Mouse (Mus musculus): ENCODE data around the gene Mapk1.
"Not testable (repeated sequence)": the region's sequence is repeated elsewhere in the genome, so short reads cannot be mapped to it uniquely, and the experiment has no call there.

Mapk1 gene

DNA sequence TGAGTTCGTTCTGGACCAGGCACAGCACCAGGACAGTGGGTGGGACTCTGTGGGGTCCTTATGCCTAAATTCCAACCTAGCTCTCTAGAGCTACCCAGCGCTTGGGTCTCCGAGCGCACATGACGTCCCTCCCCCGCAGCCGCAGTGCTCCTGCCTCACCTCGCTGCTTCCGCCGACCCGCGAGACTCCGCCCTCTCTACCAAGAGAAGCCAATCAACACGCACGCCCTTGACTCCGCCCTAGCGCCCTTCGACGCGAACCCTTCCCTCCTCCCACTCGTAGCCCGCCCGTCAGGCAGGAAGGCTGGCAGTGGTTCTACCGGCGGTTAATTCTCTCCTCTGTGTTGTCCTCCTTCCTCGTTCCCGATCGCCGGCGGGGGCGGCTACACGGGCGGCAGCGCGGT, at the start of gene Mapk1:
Gene Mapk1, plus strand, starts transcription at position 252 of the 403 bp plus-strand sequence.
- peak; percentile 88 for DNase-seq (ENCODE audit: low spot score)

DNA sequence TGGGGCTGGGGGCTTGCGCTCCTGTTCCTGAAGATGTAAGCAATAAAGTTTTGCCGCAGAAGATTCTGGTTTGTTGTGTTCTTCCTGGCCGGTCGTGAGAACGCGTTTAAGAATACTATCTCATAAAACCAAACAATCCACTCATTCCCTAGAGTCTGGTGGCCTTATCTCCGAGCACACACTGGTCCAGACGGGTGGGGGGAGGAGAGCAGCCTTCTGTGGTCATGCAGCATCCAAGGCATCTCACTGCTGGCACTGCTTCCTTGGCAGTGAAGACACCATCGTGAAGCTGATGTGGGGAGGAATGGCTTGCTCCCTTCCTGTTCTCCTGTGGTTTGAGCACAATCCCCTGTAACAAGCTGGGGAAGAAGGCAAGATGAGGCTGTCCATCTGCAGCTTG, 43.6 kb upstream of the Mapk1 start:
- no peak for DNase-seq (ENCODE audit: low spot score)

DNA sequence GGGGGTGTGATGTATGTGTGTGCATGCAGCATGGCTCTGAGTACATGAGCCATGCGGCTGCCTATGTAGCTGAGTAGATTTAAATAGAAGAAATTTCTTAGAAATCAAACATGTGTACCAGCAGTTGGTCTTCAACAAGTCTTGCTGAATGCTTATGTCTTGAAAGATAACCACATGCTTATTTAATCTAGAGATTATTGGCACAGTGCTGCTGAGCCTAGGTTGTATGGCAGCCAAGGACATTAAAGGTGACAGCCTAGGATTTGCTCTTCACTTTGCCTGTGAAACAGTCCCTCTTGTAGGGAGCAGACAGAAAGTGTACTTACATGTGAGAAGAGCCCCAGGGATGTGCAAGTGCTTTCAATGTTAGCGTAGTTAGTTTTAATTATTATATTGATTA, 42.1 kb upstream of the Mapk1 start:
- no peak for DNase-seq (ENCODE audit: low spot score)

DNA sequence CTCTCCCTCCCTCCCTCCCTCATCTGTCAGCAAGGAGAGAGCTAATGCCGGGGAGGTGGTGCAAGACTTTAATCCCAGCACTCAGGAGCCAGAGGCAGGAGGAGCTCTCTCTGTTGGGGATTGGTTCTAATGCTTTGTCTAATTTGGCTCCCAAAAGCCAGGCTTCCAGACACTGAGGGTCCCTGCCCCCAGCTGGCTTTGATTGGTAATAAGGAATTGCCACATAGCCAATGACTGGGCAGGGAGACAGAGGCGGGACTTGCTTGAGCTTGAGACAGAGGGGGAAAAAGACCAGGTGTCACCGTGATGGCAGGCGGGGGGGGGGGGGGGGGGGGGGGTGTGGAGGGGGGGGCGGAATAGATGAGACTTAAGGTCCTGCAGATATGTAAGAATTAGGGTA, 24.6 kb upstream of the Mapk1 start:
- no peak for DNase-seq (ENCODE audit: low spot score)

DNA sequence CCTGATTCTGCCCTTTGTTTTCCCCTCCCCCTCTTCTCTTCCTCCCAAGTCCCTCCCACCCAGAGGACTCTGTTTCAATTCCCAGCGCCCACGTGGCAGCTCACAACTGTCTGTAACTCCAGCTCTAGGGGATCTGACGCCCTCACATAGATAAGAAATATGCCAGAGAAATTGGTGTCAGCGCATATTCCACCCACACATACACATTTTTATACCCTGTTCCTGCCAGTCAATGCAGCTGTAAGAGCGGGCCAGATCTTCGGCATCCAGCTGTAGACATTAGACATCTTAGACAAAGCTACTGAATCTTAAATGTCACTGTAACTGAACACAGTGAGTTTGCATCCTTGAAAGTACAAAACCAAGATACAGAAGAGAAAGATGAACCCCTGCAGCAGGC, 23.3 kb upstream of the Mapk1 start:
- no peak for DNase-seq (ENCODE audit: low spot score)

DNA sequence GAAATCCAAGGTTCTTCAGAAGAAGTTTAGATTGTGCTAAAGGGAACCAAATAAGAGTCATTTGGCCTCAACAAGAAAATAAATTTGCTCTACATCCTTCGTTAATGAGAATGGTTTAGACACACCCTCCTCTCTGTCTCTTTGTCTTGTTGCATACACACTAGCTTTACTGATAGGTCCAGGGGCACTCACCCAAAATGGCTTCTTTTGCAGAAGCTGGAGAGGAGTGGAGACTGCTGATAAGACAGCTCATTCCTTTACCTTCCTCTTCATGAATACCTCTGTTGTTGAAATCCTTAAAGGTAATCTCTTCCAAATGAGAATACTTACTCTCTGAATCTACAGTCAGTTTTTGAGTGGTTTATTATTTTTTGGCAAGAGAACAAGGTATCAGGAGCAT, 18.0 kb upstream of the Mapk1 start:
- DNase-seq (ENCODE audit: low spot score): no peak

DNA sequence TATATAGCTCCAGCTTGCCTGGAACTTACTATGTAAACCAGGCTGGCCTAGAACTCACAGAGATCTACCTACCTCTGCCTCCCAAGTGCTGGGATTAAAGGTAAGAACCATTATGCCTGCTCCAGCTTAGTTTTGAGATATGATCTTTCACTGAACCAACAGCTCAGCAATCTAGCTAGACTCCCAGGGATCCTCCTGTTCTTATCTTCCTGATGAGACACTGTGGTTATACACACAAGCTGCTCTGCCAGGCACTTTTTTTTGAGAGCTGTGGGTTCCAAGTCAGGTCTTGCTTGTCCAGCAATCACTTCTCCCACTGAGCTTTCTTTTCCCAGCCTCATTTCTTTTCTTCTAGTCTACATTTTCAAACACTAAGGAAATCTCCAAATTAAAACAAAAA, 16.9 kb upstream of the Mapk1 start:
- DNase-seq (ENCODE audit: low spot score): no peak

DNA sequence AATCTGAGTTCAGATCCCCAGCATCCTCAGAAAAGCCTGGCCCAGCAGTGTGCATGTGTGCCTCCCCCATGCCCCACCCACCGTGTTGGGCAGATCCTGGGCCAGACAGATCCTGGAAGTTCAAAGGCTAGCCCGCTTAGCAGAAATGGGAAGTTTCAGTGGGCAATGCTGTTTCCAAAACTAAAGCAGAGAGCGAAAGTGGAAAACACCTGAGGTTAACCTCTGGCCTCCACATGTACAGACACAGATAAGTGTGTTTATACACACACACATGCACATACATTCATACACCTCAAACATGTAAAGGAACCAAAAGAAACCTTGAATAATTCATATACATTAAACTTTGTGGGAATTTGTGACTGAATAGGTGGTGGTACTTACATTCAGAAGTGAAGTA, 5.1 kb upstream of the Mapk1 start:
- DNase-seq (ENCODE audit: low spot score): no peak

DNA sequence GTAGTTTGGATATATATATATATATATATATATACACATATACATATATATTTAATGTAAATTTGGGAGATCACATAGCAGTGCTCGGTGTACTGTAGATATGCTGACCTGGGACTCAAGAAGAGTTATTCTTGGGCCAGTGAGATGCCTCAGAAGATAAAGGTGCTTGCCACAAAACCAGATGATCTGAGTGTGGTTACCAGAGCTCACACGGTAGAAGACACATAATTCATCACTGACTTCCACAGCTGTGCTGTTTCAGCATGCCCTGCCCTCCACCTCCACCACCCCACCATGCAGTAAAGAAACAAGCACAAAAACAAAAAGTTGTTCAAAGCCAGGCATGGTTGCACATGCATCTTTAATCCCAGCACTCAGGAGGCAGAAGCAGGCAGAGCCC, 4.4 kb upstream of the Mapk1 start:
- no peak for DNase-seq (ENCODE audit: low spot score)

DNA sequence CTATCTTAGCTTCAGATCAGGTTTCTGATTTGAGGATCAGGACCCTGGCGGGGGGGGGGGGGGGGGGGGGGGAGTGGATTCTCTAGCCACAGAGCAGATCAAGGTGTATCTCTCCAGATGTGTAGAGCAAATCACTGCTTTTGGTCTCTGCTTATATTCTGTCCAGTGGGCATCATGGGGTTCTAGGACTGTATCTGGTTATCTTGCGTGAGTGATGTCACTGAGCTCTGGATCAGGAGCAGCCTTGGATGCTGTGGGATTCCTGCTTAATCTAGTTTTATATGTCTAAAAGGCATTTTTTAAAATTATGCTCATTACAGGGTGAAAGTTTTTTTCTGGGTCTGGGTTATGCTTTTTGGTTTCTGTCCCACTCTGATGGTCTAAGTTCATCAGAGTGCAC, 546 bp upstream of the Mapk1 start:
- DNase-seq (ENCODE audit: low spot score): no peak

DNA sequence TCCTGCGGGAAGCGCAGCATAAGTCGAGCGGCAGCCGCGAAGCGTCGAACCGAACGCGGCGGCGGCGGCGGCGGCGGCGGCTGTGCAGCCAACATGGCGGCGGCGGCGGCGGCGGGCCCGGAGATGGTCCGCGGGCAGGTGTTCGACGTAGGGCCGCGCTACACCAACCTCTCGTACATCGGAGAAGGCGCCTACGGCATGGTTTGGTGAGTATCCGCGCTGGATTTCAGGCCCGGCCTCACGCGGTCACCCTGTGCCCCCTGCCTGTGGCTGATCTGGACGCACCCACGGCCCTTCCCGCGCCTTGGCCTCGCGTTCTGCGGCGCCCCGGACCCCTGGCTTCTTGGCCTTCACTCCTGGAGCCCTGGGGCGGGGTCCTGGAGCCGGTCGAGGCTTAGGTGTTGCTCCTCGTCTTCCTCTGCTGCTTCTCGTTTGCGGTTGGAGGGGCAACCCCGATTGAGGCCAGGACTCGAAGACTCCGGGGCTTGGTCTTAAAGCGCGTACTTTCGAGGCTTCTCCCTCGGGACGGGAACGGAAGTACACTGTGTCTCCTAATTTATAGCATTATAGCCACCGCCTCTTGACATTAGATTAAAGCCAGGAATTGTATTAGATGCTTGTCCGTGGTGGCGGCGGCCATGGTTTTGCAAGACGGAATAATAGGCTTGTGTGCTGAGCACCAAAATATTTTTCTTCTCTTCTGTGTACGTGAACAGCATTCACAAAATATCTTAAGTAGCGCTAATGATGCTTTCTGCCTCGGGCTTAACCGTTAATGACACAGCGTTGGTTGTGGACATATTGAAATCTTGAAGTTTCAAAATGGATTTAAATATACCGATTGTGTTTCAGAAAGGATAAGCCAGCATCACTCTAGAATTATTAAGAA, 596 bp downstream of the Mapk1 start:
- DNase-seq (ENCODE audit: low spot score): peak; percentile 17

DNA sequence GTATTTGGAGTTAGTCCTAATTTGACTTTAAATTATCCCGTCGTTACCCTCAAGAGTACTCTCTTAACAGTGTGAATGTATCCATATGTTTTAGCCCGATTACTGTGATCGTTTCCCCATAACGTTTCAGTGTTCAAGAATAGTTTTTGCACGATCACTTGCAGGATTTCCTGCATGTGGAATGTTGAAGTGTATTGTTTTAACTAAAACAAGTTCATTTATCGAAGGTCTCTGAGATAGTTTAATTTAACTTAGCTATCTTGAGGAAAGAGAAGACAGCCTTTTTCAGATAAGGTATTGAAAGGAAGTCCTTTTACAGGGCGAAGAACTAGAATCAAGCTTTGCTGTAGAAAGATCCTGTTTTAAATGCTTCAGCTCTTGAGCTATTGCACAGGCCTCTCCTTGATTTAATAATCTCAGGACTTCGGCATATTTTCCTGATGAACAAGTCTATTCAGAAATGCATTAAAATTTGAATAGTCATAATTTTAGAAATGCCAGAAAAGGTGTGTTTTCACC, 1.3 kb downstream of the Mapk1 start:
- no peak for DNase-seq (ENCODE audit: low spot score)

DNA sequence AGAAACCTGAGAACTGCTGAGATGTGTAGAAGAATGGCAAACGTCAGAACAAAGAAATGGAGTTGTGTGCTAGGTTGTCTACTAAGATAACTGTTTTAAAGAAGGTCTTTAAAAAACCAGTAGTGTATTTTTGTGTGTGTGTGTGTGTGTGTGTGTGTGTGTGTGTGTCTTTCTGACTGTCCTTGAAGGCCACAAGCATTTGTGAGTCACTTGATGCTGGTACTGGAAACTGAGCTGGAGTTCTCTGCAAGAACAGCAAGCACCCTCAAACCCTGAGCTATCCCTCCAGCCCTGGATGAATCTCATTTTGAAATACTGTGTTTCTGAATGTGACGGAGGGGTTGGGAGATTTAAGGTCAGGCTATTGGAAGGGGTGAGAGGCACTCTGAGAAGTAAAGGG, 4.1 kb downstream of the Mapk1 start:
- no peak for DNase-seq (ENCODE audit: low spot score)

DNA sequence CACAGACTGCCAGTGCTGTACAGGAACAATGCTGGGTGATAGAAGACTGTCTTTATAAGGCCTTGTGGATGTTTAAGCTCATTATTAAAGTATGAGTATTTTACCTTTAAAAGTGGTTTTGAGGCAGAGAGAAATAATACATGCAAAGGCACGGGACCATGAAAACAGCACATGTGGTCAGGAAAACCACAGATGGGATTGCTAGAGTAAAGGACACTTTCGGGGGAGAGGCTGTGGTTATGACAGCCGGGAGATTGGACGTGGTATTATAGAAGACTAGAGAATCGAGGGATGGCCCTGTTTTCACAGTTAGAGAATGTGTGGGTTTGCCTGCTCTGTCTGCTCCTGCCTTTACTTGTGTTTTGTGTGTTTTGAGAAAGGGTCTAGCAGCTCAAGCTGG, 5.7 kb downstream of the Mapk1 start:
- DNase-seq (ENCODE audit: low spot score): no peak

DNA sequence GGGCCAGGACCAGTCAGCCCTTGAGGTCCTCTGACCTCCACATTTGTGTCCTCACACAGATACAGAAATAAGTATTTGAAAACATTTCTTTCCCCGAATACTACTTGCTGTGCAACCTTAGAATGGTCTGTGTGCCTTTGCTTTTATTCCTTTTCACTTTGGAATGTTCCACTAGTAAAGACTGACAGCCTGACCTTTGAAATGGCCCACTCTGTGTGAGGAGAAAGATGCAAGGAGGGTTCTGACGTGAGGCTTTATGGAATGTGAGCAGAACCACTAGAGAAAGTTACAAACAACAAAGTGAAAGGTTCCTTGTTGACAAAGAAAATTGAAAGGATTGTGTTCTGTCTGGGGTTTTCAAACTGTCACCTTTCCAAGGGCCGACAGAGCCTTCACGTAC, 6.8 kb downstream of the Mapk1 start:
- DNase-seq (ENCODE audit: low spot score): no peak

DNA sequence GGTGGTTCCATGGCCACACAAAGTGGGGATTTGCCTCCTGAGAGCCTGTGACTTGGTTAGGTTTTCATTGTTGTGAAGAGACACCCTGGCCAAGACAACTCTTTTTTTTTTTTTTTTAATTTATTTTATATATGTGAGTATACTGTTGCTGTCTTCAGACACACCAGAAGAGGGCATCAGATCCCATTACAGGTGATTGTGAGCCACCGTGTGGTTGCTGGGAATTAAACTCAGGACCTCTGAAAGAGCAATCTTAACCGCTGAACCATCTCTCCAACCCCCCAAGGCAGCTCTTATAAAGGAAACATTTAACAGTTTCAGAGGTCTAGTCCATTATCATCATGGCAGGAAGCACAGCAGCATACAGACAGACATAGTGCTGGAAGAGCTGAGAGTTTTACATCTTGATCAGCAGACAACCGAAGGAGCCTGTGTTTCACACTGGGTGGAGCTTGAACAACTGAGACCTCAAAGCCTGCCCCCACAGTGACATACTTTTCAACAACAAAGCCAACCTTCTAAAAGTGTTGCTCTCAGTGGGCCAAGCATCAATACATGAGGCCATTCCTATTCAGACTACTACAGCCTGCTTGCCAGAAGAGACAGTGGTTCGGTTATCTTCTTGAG, 11.4 kb downstream of the Mapk1 start:
- no peak for DNase-seq (ENCODE audit: low spot score)

DNA sequence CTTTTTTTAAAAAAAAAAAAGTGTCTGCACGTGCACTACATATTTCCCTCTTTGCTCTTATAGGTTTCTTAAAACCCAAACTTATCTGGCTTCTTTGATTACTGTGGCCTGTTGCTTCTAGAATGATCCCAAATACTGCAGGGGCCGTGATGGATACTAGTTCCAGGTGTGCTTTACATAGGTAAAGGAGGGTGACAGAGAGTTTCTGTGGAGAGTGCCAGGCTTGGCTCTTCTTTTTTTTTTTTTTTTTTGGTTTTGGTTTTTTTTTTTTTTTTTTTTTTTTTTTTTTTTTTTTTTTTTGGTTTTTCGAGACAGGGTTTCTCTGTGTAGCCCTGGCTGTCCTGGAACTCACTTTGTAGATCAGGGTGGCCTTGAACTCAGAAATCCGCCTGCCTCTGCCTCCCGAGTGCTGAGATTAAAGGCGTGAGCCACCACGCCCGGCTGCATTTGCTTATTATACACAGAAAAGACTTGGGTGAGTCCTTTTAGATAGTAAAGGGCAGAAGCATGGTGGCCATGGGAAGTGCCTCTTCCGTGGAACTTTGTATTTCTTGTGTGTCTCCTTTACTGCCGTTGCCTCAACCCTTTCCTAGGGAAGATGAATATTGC, 13.0 kb downstream of the Mapk1 start:
- DNase-seq (ENCODE audit: low spot score): not testable (repeated sequence)

DNA sequence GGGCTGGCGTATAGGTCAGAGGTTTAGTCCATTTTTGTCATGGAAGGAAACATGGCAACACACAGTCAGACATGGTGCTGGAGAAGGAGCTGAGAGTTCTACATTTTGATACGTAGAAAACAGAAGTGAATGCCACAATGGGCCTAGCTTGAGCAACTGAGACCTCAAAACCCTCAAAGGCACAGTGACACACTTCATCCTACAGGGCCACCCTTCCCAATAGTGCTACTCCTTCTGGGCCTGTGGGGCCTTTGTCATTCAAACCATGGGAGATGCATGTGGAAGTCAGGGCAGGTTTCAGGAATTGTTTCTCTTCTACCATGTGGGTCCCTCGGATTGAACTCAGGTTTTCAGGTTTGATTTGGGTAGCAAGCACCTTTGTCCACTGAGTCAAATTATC, 17.9 kb downstream of the Mapk1 start:
- DNase-seq (ENCODE audit: low spot score): no peak

DNA sequence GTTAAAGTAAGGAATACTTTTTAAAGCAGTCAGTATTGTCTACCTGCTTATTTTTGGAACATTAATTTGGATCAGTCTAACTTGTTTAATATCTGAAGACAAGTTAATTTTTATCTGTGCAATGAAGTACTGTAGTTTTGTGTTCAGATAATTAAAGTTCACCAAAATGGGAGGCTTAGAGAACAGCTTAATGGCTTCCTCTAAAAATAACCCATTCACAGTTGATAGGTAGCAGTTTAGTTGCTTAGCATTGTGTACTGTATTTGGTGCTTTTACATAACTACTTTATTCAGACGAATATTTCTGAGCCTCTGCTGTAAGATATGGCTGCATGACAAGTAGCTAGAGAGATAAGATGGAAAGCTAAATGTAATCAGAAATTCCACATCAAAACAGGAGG, 23.9 kb downstream of the Mapk1 start:
- DNase-seq (ENCODE audit: low spot score): no peak

DNA sequence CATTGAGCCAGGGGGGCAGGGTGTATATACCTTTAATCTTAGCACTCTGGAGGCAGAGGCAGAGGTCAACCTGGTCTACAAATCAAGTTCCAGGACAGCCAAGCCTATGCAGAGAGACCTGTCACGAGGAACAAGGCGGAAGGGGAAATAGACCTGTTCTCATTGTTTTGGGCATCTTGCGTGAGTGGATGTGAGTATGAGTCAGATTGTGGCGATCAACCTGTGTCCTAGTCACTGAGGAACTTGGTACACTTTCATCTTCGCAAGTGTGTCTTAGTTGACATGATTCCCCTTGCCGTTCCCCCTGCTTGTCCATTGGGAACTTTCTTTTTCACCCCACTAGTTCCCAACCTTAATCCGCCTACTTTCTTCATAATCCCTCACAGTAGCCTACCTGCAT, 26.9 kb downstream of the Mapk1 start:
- no peak for DNase-seq (ENCODE audit: low spot score)

DNA sequence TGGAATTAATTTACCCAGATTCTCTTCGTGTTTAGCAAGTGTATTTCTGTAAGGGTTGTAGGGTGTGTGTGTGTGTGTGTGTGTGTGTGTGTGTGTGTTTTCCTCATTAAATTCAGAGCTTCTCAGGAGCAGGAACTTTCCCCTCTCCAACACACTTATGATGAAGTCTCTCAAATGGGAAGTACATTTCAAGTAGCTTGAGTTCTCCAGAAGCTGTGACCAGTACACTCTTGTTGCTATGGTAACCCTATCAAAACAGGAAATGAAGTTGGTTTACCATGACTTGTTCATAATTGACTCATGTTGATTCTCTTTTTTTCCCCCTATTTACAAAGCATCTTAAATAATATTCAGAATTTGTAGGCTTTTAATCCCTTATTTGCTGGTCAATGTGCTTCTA, 29.4 kb downstream of the Mapk1 start:
- no peak for DNase-seq (ENCODE audit: low spot score)

DNA sequence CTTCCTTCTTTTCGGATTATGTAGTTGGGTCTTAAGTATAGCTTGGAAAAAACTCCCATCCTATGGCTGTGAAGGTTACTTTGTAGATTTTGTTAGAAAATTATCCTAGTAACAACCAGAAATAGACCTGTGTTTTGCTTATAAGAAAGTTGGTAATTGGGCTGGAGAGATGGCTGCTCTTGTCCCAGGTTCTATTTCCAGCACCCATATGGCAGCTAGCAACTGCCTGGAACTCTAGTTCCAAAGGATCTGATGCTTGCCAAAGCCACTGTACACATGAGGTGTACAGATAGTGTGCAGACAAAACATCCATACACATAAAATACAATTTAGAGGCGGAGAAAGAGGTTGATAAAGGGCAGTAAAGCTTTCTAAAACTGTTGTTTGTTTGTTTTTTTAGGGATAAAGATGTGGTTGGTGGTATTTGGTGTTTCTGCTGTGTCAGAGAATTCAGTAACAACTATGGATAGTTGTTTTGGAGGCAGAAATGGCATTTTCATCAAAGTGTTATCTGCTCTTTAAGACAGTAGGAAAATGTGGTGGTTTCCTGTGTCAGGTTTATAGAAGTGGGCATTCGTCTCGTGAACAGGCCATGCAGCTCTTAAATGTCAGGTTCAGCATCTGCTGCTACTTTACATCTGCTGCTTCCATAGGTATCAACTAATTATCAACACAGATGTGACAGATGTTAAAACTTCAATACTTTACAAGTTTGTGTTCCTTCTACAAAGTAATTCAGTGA, 32.1 kb downstream of the Mapk1 start:
- DNase-seq (ENCODE audit: low spot score): no peak

DNA sequence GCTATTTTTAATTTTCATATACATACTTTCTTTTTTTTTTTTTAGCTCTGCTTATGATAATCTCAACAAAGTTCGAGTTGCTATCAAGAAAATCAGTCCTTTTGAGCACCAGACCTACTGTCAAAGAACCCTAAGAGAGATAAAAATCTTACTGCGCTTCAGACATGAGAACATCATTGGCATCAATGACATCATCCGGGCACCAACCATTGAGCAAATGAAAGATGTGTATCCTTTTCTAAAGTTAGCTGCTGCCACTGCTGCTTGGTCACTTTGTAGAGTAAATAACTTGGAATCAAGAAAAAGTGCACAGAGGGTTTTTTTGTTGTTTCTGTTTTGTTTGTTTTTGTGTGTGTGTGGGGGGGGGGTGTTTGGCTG, 32.7 kb downstream of the Mapk1 start:
- no peak for DNase-seq (ENCODE audit: low spot score)
